Mouse (Mus musculus): ENCODE data around the gene Zfp579.
"Not testable (repeated sequence)": the region's sequence is repeated elsewhere in the genome, so short reads cannot be mapped to it uniquely, and the experiment has no call there.

Gene Zfp579

DNA sequence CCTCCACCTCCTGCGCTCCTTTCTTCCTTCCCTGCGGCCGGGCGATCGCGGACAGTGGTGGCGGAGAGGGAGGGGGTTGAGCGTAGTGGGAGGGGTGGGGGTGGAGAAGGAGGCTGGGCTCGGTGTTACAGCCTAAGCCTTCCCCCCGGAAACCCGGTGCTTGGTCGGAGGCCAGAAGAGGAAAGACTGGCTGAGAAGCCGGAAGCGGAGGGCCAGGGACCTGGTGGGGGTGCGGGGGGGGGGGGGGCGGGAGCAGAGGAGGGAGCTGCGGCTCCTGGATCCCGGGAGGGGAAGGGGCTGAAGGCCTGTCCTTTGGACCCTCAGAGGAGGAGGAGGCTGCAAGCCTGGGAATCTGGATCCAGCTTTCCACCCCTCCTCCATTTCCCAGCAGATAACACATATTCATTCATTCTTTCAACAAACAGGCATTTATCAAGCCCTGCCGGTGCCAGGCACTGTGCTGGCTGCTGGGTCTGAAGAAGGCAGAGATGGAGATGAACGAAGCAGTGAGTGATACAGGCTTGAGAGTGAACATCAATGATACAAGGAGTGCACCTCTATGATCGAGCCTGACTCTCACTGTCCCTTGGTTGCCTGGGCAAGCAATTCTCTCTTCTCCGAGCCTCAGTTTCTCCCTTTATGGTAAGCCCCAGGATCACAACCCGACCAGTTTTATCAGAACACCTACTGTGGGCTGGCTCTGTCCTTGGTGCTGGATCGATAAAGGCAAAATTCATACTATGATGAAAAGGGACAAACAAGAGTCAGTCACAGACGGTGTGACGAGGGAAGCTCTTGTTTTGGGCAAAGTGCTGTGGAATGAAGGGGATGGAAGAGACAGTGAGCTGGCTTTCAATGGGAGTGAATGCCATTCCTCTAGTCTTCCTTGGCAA lies at the start of gene Zfp579:
Gene Zfp579 (minus strand): TSS at position 156 of the 893 bp plus-strand sequence.
- DNase-seq = peak; percentile 96

DNA sequence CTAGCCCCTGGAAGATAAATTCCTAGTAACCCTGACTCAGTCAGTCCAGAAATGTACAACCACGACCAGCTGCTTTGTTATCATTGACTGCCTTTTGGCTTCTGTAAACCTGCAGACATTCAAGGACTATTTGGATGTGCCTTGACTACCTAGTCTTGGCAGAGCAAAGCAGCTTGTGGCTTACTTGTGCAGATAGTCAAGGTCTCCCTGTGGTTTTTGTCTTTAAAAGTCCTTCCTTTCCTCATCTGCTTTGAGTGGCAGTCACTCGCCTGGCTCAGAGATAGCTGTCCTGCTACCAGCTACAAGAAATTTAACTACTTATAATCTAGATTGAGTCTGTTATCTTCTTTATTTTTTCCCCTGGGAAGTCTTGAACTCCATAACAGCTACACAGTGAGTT lies 49.0 kb upstream of the Zfp579 start:
- DNase-seq = no peak

DNA sequence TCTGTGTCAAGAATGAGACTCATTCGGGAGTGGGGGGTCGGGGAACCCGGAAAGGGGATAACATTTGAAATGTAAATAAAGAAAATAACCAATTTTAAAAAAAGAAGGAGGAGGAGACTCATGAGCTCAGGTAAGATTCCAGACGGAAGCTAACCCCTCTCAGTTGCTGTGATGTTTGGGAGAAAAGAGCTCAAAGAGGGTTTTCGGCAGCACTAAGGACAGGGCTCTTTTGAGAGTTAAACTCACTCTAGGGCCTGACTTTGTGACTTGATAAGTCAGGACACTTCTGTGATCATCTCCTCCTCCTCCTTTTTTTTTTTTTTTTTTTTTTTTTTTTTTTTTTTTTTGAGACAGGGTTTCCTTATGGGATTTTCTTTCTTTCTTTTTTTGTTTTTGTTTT lies 43.0 kb upstream of the Zfp579 start:
- no peak for DNase-seq

DNA sequence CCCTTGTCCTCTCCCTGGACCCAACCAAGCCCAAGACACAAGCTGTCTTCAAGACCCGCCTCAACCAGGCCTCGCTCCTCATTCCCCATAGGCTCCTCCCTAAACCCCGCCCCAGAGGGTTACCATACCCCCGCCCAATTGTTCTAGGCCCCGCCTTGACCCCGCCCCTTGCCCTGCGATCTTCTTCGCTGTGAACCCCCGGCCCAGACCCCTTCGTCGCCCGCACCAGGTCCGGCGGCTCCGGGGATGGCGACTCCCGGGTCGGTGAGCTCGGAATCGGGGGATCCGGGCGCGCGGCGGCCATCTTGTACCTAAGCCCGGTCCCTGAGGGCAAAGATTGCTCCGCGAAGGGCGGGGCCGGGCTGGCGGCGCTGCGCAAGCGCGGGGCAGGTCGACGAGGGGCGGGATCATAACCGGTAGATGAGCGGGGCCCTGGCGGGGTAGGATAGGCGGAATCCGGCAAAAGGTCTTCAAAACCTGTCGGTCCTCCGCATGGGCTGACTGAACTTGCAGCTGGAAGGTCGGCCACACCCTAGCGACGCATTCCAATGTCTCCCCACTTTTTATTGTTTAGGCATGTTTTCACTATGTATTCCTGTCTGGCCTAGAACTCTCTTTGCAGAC lies 42.3 kb upstream of the Zfp579 start, which contains the start of gene Zfp784:
Gene Zfp784 (minus strand): TSS at position 338 of the 624 bp plus-strand sequence.
- DNase-seq = peak; percentile 95

DNA sequence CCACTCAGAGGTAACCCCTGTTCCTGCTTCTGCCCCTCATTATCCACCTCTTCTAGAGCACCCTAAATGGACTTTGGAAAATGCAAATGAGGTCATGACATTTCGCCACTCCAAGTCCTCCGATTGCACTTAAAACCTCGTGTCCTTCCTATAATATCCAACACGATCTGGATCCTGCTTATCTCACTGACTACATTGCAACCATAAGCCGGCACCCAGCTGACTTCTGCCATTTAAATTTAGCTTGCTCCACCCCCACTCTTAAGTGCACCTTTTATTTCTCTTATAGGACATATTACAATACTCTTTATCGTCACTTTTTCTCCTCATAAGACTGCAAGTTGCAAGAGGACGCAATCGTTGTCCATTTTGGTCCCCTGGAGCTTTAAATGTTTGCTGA lies 41.5 kb upstream of the Zfp579 start:
- DNase-seq = no peak

DNA sequence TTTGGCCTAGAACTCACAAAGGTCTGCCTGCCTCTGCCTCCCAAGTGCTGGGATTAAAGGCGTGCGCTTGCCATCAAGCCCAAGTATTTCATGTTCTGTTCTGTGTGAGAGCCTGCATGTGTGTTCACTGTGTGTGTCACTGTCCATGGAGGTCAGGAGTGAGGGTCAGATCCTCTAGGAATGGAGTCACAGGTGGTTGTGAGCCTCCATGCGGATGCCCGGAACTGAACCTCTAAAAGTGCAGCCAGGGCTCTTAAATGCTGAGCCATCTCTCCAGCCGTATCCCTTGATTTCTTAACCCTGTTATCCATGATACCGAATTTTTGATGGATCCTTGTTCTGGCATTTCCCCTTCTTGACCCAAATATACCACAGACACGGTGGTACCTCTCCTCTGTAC lies 41.1 kb upstream of the Zfp579 start:
- DNase-seq = no peak

DNA sequence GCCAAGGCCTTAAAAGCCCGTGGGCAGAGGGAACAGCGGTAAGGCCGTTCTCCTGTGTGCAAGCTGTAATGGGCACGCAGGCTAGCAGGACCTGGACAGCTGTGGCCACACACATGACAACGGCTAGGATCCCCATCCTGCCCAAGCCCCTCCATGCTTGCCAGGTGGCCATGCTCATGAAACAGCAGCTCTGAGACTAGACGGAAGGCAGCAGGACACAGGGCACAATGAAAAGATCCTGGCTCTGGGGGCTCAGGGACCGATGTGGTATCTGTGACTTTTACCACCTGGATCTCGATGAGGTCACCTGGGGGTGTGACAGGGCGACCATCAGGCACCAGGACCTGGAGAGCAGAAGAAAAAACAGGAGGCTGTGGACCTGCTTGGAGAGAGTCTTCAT lies 40.2 kb upstream of the Zfp579 start:
- no peak for DNase-seq

DNA sequence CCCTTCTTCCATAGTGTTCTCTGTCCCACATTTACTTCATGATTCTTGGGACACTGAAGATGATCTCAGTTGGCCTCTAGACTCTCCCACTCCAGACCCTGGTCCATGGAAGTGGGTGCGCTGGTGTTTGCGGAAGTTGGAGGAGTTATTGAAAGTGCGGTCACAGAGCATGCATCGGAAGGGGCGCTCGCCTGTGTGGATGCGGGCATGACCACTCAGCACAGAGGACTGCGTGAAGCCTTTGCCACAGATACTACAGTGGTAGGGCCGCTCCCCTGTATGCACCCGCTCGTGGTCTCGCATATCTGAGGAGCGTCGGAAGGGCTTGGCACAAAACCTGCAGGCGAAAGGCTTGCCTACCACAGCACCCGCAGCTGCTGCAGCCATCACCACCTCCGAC lies 39.7 kb upstream of the Zfp579 start:
- DNase-seq = no peak

DNA sequence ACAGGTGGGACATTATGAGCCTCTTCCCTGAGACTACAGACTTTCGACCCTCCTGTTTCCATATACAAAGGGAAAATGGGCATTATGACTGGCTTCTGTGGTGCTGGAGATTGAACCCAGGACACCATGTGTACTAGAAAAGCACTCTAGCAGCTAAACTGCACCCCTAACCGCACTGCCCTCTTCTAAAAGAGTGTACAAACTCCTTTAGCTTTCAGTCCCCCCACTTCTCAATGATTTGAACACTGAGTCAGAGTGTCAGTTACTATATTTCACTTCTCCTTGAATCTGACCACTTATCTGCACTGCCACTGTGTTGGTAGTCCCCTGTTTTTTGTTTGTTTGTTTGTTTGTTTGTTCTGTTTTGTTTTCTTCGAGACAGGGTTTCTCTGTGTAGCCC lies 37.9 kb upstream of the Zfp579 start, which contains the start of gene 4632433K11Rik:
Gene 4632433K11Rik (plus strand): TSS at position 301 of the 400 bp plus-strand sequence.
- DNase-seq = no peak

DNA sequence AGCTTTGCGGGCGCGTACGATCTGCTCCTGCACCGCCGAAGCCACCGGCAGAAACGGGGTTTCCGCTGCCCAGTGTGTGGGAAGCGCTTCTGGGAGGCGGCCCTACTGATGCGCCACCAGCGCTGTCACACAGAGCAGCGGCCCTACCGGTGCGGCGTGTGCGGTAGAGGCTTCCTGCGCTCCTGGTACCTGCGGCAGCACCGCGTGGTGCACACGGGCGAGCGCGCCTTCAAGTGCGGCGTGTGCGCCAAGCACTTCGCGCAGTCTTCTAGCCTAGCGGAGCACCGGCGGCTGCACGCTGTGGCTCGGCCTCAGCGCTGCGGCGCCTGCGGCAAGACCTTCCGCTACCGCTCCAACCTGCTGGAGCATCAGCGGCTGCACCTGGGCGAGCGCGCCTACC lies 35.5 kb upstream of the Zfp579 start:
- no peak for DNase-seq

DNA sequence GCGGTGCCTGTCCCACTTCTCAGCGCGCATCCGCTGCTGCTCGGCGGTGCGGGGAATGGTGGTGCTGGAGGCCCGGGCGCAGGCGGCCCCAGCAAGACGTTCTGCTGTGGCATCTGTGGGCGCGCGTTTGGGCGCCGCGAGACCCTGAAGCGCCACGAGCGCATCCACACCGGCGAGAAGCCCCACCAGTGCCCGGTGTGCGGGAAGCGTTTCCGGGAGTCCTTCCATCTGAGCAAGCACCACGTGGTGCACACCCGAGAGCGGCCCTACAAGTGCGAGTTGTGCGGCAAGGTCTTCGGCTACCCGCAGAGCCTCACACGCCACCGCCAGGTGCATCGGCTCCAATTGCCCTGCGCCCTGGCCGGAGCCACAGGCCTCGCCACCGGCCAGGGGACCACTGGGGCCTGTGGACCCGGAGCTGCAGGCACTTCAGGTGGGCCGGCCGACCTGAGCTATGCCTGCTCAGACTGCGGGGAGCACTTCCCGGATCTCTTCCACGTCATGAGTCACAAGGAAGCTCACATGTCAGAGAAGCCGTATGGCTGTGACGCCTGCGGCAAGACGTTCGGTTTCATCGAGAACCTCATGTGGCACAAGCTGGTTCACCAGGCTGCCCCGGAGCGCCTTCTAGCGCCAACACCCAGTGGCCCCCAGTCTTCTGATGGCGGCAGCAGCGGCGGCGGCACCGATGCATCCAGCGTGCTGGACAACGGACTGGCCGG lies 34.8 kb upstream of the Zfp579 start:
- no peak for DNase-seq

DNA sequence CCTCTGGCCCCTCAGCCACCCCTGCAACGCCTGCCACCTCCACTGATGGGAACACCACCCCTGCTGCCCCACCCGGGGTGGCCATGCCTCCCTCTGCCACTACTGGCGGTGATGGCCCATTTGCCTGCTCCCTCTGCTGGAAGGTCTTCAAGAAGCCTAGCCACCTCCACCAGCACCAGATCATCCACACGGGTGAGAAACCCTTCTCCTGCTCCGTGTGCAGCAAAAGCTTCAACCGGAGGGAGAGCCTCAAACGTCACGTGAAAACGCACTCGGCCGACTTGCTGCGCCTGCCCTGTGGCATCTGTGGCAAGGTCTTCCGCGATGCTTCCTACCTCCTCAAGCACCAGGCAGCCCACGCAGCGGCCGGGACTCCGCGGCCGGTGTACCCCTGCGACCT lies 34.0 kb upstream of the Zfp579 start:
- DNase-seq = no peak

DNA sequence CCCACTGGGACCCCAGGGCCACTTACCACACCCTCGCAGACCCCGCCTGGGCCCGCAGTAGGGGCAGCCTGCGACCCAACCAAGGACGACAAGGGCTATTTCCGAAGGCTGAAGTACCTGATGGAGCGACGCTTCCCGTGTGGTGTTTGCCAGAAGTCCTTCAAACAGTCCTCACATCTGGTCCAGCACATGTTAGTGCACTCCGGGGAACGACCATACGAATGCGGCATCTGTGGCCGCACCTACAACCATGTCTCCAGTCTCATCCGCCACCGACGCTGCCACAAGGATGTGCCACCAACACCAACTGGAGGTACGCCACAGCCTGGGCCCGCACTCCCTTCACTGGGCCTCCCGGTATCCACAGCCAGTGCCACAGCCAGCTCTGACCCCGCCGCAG lies 33.6 kb upstream of the Zfp579 start:
- no peak for DNase-seq

DNA sequence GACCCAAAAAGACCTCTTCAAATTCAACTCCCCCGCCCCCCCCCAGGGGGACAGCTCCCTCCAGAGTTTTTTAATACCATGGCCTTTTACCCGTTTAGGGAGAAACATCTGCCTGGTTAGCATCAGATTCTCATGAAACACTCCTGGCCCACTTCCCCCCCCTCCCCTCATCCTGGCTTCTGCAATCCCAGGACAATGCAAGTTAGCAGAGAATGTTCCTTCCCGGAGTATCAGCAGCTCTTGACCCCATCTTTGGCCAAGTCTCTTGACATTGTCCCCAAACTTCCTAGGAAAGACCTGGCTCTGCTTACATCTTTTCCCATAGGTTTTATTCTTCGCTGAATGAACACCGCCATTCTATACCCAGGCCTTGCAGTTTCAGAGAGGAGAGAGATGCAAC lies 25.2 kb upstream of the Zfp579 start:
- DNase-seq = no peak

DNA sequence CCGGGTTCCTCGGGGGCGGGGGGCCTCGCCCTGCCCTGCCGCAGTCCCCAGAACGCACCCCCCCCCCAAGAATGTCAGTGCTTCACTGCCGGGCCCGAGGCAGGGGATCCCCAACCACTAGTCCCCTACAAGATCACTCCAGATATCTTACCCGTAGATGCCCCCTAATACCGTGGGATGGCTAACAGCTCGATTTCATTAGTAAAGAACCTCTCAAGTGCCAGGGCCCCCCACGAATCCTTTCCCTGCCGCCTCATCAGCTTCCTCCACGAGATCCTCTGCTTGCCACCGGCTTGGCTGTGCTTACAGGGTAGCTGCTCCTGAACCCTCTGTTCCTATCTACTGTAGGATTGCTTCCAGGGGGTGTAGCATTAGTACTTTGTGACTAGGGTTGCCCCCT lies 24.7 kb upstream of the Zfp579 start:
- DNase-seq = peak; percentile 58

DNA sequence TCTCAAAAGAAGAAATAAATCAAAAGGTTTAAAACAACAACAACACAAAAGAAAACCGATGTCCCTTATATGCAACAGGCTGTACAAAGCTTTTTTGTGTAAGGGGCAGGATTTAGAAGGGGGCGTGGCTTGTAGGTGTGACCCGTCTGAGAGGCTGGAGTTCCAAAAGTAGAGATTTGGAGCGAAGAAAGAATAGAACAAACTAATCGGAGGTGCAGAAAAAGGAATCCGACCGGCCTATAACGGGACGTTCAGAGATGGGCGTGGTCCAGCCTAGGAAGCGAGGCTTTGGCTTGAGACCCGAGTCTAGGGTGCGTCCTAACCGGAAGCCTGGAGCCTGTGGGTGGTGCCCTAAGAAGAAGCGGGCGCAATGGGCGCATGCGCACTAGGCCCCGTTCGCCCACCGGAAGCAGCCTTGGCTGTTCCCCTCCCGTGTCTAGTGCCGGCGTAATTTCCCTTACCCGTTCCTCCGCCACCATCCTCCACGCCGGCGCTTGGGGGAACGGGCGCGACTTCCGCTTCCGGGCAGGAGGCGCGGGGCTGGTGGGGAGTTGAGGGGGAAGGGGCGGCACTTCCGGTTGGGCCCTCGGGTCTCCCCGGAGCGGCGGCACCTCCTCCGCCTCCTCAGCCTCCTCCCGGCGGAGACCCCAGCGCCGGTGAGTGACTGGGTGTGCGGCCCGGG lies 24.2 kb upstream of the Zfp579 start, which contains the start of the genes Zfp865 and Ccdc106:
Gene Zfp865 (plus strand): TSS at position 377 of the 682 bp plus-strand sequence.
Gene Ccdc106 (plus strand): TSS at position 554 of the 682 bp plus-strand sequence.
- DNase-seq = peak; percentile 97

DNA sequence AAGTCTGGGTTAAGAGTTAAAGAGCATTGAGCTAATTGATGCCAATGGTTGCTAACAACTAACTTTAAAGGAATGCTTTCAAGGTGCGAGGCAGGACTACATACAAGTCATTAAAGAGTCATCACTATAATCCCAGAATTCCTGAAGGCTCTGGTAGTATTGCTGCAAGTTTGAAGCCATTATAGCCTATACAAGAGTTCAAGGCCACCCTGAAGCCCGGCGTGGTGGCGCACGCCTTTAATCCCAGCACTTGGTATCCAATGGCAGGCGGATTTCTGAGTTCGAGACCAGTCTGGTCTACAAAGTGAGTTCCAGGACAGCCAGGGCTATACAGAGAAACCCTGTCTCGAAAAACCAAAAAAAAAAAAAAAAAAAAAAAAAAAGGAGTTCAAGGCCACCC lies 23.6 kb upstream of the Zfp579 start:
- DNase-seq = not testable (repeated sequence)

DNA sequence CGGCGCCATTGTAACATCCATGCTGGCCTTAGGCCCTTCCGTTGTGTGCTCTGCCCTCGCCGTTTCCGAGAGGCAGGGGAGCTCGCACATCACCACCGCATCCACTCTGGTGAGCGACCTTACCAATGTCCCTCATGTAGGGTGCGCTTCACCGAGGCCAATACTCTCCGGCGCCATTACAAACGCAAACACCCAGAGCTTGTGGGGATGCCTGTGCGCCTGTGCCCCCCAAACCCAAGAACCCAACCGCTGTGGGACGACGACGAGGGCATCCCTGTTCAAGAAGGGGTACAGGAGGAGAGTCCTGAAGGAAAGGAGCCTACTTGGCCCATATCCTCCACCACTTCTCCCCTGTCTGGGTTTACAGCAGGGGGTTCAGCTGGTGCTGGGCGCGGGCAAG lies 22.0 kb upstream of the Zfp579 start:
- no peak for DNase-seq

DNA sequence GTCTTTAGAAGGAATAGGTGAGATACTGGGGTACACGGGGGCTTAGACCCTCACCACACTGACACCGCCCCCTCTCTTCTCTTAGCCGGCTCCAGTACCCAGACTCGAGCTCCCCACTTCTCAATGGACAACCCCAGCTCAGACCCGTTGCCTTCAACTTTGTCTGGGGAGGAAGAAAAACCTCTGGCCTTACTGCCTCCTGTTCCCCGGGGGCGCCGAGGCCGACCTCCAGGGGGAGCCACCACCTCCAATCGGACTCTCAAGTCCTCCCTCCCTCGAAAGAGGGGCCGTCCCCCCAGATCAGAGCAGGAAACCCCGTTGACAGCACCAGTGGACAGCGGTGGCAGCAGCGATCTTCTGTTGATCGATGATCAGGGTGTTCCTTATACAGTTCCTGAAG lies 21.4 kb upstream of the Zfp579 start:
- no peak for DNase-seq

DNA sequence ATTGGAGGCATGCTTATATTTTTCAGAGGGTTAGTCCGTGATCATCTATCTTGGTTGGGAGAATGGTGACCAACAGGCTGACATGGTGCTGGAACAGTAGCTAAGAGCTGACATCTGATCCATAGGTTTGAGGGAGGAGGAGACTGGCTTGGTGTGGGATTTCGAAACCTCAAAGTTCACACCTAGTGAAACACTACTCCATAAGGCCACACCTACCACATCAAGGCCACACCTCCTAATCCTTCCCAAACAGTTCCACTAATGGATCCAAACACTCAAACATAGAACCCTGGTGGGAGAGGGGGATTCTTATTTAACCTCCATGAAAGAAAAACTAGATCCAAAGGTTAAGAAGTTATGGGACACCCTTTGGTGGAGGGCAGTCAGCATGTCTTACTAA lies 21.0 kb upstream of the Zfp579 start:
- no peak for DNase-seq

DNA sequence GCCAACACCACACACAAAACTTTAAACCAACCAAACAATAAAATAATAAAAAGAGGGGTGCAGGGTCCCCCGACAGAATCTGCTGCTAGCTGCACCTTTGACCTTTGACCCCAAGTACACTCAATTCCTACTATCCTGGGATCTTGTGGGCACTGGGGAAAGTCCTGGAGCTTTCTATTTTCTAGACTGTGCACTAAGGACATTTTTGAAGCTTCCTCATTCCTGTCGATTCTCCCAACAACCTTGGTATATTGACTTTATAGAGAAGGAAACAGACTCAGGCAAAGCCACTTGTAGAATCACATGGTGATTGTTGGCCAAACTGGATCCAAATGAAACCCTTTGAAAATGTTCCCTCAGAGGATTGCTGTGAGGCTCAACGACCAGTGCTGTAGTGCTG lies 20.1 kb upstream of the Zfp579 start:
- DNase-seq = no peak

DNA sequence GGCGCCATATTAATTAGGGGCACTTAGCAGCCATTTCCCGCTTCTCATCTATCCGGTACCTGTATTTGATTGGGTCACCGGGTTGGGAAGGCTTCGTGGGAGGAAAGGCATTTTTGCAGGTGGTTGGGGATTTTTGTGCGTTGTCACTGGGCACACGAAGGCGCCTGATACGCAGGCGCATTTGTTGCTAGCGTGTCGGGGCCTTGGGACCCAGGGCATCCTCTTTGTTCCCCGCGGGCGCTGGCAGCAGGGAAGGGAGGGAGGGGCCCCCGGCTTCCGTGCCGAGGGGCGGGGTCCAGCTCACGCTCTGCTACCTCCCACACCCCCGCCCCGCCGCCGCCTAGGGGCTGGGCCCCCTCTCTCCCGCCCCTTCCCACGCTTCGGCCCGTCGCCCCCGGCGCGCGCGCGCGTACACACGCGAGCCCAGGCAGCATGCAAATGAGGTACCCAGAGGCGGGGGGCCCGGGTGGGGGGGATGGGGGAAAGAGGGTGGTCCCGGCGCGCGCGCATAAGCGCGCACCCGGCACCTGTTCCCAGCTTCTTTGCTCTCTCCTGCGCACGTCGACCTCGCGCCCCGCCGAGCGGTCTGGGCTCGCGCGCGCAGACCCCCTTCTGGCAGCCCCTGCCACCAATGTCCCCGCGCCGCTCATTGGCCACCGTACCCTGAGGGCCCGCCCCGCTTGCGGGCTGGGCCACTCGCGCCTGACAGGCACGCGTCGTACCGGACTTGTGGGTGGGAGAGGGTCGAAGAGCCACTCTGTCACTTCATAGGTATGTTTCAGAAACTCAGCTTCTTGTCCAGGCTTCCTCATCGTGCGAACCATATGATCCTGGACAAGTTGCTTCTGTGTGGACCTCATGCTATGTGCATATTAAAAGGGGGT lies 19.4 kb upstream of the Zfp579 start, which contains the start of gene Gm44973:
Gene Gm44973 (plus strand): TSS at position 379 of the 884 bp plus-strand sequence.
- peak; percentile 88 for DNase-seq
